Comparison of ENCODE assay signal across 19 mouse cellular contexts in genomic region chr17:49767717-49768370, GRCm38 (mm10).
DNase-seq lines count a peak whose midpoint lies in the region; ATAC-seq lines count a peak whose summit lies in the region.
"Had no signal": no experiment of that assay in that cellular context is flagged by ENCODE, and none has a peak within 500 bp of the region (broad histone marks: within the 10 kb centered on the region; RNA-seq: fewer than 3 reads in every experiment).

No protein-coding gene starts in this region.

- ATAC-seq in midbrain, embryonic 13.5 days = peak; percentile 3; the same call in 1 of the 2 replicates
- ATAC-seq in forebrain, embryonic 15.5 days (replicated peaks) = peak; percentile 34
- peak; percentile 11; the same call in 1 of the 2 replicates for ATAC-seq in midbrain, embryonic 15.5 days (replicated peaks)
- no peak for ATAC-seq in kidney, embryonic 16.5 days (ENCODE audit: low FRiP score, low TSS enrichment)
- ATAC-seq: activated CD4-positive, CD25-positive, alpha-beta regulatory T cell, adult 4 months; intestine, embryonic 15.5 days; Patski had no signal

- H3K4me2 ChIP-seq in midbrain, embryonic 13.5 days (replicated peaks) = peak overlapping the region; percentile 7
- H3K4me2 ChIP-seq in forebrain, embryonic 15.5 days (replicated peaks) = peak overlapping the region; percentile 21
- no peak overlapping the region for H3K4me2 ChIP-seq in midbrain, embryonic 15.5 days
- no peak overlapping the region for H3K4me2 ChIP-seq in kidney, embryonic 16.5 days (replicated peaks; ENCODE audit: low read depth, low read length)
- H3K4me2 ChIP-seq: heart, embryonic 12.5 days; intestine, embryonic 15.5 days had no signal

- DNase-seq in midbrain, embryonic 10.5 days (ENCODE audit: low spot score) = no peak
- DNase-seq in retina, postnatal 1 day = peak; percentile 56
- DNase-seq in urinary bladder, adult 2 months (ENCODE audit: low spot score) = no peak
- DNase-seq: adrenal gland, postnatal 25 days; B cell, adult 2 months; cerebellum, adult 9-10 months; kidney, postnatal 10 days; layer of hippocampus, postnatal 36 days; lung, adult 18-20 months; right cerebral cortex, adult 18-20 months had no signal

- H3K36me3 ChIP-seq in midbrain, embryonic 13.5 days = no peaks in the 10 kb centered on the region
- H3K36me3 ChIP-seq in midbrain, embryonic 10.5 days = no peaks in the 10 kb centered on the region
- no peaks in the 10 kb centered on the region for H3K36me3 ChIP-seq in forebrain, embryonic 15.5 days
- H3K36me3 ChIP-seq in midbrain, embryonic 15.5 days (replicated peaks) = no peaks in the 10 kb centered on the region
- H3K36me3 ChIP-seq in kidney, embryonic 16.5 days (ENCODE audit: insufficient read depth, low read length) = no peaks in the 10 kb centered on the region
- H3K36me3 ChIP-seq: heart, embryonic 12.5 days; intestine, embryonic 15.5 days had no signal

- no peak overlapping the region for H3K4me3 ChIP-seq in midbrain, embryonic 13.5 days (replicated peaks)
- no peak overlapping the region for H3K4me3 ChIP-seq in midbrain, embryonic 10.5 days
- no peak overlapping the region for H3K4me3 ChIP-seq in forebrain, embryonic 15.5 days
- H3K4me3 ChIP-seq in midbrain, embryonic 15.5 days = no peak overlapping the region
- no peak overlapping the region for H3K4me3 ChIP-seq in kidney, embryonic 16.5 days (ENCODE audit: low read length)
- H3K4me3 ChIP-seq: heart, embryonic 12.5 days; intestine, embryonic 15.5 days had no signal

- H3K9ac ChIP-seq in midbrain, embryonic 13.5 days (replicated peaks) = no peak overlapping the region
- no peak overlapping the region for H3K9ac ChIP-seq in forebrain, embryonic 15.5 days (replicated peaks)
- no peak overlapping the region for H3K9ac ChIP-seq in midbrain, embryonic 15.5 days
- H3K9ac ChIP-seq in kidney, embryonic 16.5 days (replicated peaks; ENCODE audit: low read length) = no peak overlapping the region
- H3K9ac ChIP-seq: heart, embryonic 12.5 days; intestine, embryonic 15.5 days had no signal

- H3K9me3 ChIP-seq in midbrain, embryonic 13.5 days = no peaks in the 10 kb centered on the region
- H3K9me3 ChIP-seq in midbrain, embryonic 10.5 days (replicated peaks) = no peaks in the 10 kb centered on the region
- H3K9me3 ChIP-seq in forebrain, embryonic 15.5 days = no peaks in the 10 kb centered on the region
- H3K9me3 ChIP-seq in midbrain, embryonic 15.5 days = no peaks in the 10 kb centered on the region
- H3K9me3 ChIP-seq in kidney, embryonic 16.5 days (ENCODE audit: low read length) = peaks cover 4% of the 10 kb centered on the region; the same call in 1 of the 2 replicates
- H3K9me3 ChIP-seq: heart, embryonic 12.5 days; intestine, embryonic 15.5 days had no signal

- 20% methylated on average over 10 of the region's 10 CpGs for WGBS in midbrain, embryonic 13.5 days
- WGBS in midbrain, embryonic 10.5 days = 46% methylated on average over 10 of the region's 10 CpGs
- 4% methylated on average over 10 of the region's 10 CpGs for WGBS in forebrain, embryonic 15.5 days
- 24% methylated on average over 10 of the region's 10 CpGs for WGBS in midbrain, embryonic 15.5 days
- 31% methylated on average over 10 of the region's 10 CpGs for WGBS in kidney, embryonic 16.5 days

- no peak overlapping the region for H3K27ac ChIP-seq in midbrain, embryonic 13.5 days
- H3K27ac ChIP-seq in midbrain, embryonic 10.5 days (replicated peaks) = no peak overlapping the region
- H3K27ac ChIP-seq in forebrain, embryonic 15.5 days (replicated peaks) = no peak overlapping the region
- H3K27ac ChIP-seq in midbrain, embryonic 15.5 days = no peak overlapping the region
- no peak overlapping the region for H3K27ac ChIP-seq in kidney, embryonic 16.5 days (ENCODE audit: low read length)
- H3K27ac ChIP-seq: intestine, embryonic 15.5 days; macrophage had no signal

- peaks cover 14% of the 10 kb centered on the region; the same call in 1 of the 2 replicates for H3K4me1 ChIP-seq in midbrain, embryonic 13.5 days (replicated peaks)
- H3K4me1 ChIP-seq in midbrain, embryonic 10.5 days = peaks cover 22% of the 10 kb centered on the region
- peaks cover 11% of the 10 kb centered on the region for H3K4me1 ChIP-seq in forebrain, embryonic 15.5 days
- peaks cover 12% of the 10 kb centered on the region for H3K4me1 ChIP-seq in midbrain, embryonic 15.5 days
- H3K4me1 ChIP-seq in kidney, embryonic 16.5 days (ENCODE audit: insufficient read depth, low read length) = no peaks in the 10 kb centered on the region
- H3K4me1 ChIP-seq: intestine, embryonic 15.5 days had no signal

- H3K27me3 ChIP-seq in midbrain, embryonic 13.5 days = peaks cover 3% of the 10 kb centered on the region; the same call in 1 of the 2 replicates
- H3K27me3 ChIP-seq in midbrain, embryonic 10.5 days (ENCODE audit: low read depth, poor library complexity, severe bottlenecking) = peaks cover 10% of the 10 kb centered on the region; the same call in 1 of the 2 replicates
- peaks cover 8% of the 10 kb centered on the region; the same call in 1 of the 2 replicates for H3K27me3 ChIP-seq in forebrain, embryonic 15.5 days
- H3K27me3 ChIP-seq in midbrain, embryonic 15.5 days (replicated peaks) = no peaks in the 10 kb centered on the region
- H3K27me3 ChIP-seq in kidney, embryonic 16.5 days (ENCODE audit: insufficient read depth, low read length) = 0 out of 2 replicates have a peak, but pooled peaks cover 2% of the 10 kb centered on the region
- H3K27me3 ChIP-seq: heart, embryonic 12.5 days; intestine, embryonic 15.5 days; Patski had no signal

Comparison
In these comparisons a context has a peak if more than half of its experiments do, and no peak if none do; other contexts are left out.
1. H3K4me2 ChIP-seq: peak in midbrain, embryonic 13.5 days (single experiment) and forebrain, embryonic 15.5 days (single experiment); none in midbrain, embryonic 15.5 days (single experiment) and kidney, embryonic 16.5 days (single experiment).